Mouse (Mus musculus): Measurements from ENCODE around the gene Arhgap18. TPM values are rescaled to one million over a fixed set of nuclear protein-coding genes. Genes with fewer than 3 reads are reported as not detected.
"Not testable (repeated sequence)": the region's sequence is repeated elsewhere in the genome, so short reads cannot be mapped to it uniquely, and the experiment has no call there.

Arhgap18 gene
- total RNA-seq, 2 experiments from 2014 or later, result 8.6 to 10.6 TPM

DNA sequence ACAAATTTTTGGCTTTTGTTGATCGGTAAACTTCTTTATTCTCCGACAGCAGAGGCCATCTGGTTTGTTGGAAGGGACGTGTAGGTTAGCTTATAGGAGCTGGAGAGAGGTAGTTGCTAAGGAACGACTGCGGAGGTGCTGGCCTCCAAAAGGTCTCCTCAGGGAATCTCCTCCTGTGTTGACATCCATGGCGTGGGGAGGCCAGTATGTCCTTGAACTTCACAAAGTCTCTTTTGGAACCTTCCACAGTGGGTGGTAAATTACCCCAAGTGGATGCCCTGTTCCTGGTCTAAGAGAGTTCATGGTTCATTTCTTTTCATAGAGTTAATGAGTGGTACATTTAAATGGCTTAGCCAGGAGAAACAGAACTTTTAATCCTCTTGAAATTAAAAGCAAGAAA is 136.0 kb downstream of the Arhgap18 start:
- DNase-seq (ENCODE audit: low spot score in 2 of 2), result no peak
- intact Hi-C loops (cut with DNase I), result loop anchor here (5.0 kb wide), 1 partner anchor 397 kb away; no protein-coding TSS in a partner anchor

DNA sequence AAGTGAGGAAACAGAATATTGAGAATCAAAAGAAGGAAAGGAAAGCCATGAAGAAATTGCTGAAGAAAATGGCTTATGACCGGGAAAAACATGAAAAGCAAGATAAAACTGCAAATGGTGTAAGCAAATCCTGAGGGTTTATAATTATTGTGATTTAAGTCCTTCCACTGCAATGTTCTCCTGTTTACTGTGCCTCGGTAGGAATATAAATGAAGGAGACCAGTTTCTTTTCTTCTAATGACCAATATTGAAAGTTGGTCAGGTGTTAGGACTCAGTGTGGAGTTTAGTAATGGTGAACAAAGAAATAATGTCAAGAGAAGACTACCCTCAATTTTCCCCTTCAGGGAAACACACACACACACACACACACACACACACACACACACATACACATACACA is 136.5 kb downstream of the Arhgap18 start:
- no peak for DNase-seq (ENCODE audit: low spot score in 2 of 2)
- intact Hi-C loops (cut with DNase I), result loop anchor here (2.0 to 5.0 kb wide), 4 partner anchors 137 to 517 kb away; partner anchors contain the start of gene Arhgap18

DNA sequence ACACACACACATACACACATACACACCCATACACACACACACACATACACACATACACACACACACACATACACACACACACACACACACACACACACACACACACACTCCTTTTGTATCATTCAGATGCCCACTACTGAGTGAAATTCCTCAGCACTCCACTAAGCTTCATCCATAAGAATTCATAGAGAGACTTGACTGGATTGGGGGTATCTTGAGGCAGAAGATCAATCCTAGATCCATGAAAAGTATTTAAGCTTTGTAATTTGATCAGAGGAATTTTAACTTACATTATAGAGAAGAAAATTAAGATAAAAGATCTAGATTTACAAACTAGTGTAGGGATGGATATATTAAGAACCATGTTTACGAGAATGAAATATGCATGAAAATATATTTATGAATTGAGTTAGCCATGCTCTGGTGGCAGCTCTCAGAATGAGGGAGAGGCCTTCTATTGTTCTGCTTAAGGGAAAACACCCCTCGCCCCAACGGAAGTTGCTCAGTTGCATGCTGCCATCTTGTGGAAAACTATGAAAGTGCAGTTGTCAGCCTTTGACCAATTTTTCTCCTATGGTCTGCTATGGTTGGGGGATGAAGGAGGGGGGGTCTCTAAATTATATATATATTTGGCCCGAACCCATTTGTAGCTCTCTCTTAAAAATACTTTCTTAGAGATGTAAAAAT is 137.2 kb downstream of the Arhgap18 start:
- intact Hi-C loops (cut with DNase I), result loop anchor here (2.0 kb wide), 3 partner anchors 138 to 518 kb away; partner anchors contain the start of gene Arhgap18
- DNase-seq (ENCODE audit: low spot score in 2 of 2), result peak; percentile 60 to 63

DNA sequence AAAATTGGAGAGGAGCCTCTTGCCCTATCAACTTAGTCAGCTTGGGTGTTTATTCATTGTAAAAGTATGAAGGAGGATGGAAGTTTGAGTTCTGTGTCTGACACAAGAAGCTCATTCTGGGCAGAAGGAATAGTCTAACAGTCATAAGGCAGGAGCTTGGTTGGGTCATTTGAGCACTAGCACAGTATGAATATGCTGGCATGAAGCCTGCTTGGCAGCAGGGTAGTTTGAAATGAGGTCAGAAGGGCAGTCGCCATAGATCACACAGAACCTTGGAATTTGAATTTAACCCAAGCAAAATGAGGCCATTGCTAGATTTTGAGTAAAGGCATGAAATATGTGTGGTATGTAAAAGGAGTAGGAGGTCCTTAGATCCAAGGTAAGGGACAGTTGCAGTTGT is 139.9 kb downstream of the Arhgap18 start:
- intact Hi-C loops (cut with DNase I), result no loop called here

DNA sequence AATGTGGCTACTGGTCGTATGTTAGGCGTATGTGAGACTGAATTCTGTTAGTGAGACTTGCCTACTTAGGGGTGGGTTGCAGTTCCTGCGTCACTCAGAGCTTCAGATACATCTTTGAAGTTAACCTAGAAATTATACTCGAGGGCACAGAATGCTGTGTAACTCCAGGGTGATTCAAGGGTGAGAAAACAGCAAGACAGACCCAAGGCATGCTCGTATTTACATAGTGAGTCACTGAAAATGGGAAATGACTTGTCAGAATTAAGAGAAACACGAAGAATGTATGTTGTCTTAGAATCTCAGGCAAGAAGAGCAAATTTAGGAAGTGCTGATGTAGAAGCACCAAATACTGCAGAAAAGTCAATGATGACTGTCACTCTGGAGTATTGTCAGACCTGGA is 142.5 kb downstream of the Arhgap18 start:
- intact Hi-C loops (cut with DNase I), result no loop called here
- peak in 1 of 2 experiments; percentile 11 for DNase-seq (ENCODE audit: low spot score in 2 of 2)

More for the DNA sequence above, 139.9 kb downstream of the Arhgap18 start:
- DNase-seq (ENCODE audit: low spot score in 2 of 2), result no peak

DNA sequence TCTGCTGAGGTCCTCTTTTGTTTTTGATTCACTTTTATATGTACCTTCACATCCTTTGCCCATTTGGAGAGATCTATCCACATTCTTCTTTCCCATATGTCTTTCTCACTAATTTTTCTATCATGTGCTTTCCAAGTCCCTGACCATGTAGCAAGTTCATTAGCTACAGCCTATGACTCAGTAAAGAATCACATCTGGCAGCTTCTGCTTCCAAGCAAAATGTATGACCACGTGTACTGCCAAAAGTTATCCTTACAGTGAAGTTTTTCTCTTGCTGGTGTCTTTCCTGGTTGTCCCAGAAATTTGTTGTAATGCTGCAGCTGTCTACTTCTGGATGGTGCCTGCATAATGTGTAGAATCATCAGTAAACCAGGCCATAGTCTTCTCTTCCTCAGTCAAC is 147.2 kb downstream of the Arhgap18 start:
- intact Hi-C loops (cut with DNase I), result no loop called here
- DNase-seq (ENCODE audit: low spot score in 2 of 2), result no peak

DNA sequence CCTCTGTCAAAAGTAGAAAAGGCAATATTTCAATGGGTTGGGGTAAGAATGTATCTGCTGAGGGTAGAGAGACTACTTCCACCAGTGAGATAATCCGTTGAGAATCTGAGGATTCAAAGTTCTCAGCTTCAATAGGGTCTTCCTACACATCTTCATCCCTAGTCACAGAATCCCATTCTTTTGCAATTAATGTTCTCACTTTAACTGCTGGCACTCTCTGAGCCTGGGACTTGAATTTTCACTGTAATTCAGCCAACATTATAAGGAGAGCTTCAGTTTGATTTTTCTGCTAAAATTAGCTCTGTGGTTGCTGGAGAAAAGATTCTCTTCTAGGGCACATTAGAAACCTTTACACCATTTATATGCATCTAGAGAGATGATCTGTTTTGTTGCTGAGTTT is 150.6 kb downstream of the Arhgap18 start:
- peak in 1 of 2 experiments; percentile 54 for DNase-seq (ENCODE audit: low spot score in 2 of 2)
- intact Hi-C loops (cut with DNase I), result no loop called here

DNA sequence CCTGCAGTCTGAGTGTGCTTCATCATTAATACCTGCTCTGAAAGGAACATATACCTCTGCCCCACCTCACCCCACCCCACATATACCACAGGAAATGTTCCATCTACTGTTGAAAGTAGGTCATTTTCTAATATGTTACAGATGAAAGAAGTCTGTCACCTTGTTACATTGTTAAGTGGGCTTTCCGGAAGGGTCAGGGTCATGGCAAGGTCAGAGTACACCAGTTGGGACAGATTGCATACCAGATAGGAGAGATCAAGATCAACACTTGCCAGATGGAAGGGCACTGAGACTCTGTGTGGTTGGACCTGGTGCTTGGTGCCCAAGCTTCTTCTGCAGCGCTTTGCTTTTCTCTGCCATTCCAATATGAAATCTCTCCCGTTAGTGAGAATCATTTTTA is 158.0 kb downstream of the Arhgap18 start:
- no peak for DNase-seq (ENCODE audit: low spot score in 2 of 2)
- intact Hi-C loops (cut with DNase I), result loop anchor here (10.0 kb wide), 1 partner anchor 1934 kb away; no protein-coding TSS in a partner anchor

DNA sequence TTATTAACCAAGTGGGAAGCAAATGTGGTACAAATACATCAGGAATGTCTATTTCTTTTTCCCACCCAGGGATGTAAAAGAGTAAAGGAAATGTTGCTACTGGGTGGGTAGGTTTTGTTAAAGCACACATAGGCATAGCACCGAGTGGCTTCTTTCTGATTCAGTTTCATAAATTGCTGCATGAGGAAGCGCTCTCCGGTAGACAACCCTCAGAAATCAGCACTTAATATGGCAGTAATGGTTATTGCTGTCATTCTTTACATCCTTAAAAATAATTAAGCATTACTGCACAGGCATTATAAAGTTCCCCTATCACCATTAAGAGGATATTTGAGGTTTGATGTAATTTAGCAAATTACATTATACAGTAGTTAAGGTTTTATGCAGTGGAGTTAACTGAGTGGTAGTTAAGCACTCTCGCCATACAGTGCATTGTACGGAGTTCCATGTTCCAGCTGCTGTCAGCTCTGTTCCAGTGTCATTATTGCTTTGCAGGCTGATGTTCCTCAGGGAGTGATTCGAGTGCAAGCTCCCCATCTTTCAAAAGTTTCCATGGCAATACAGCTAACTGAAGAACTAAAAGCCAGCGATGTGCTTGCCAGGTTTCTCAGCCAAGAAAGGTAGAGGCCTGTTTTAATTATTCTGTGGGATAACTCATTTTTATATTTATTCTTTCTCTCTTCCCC is 159.0 kb downstream of the Arhgap18 start:
- no peak for DNase-seq (ENCODE audit: low spot score in 2 of 2)
- intact Hi-C loops (cut with DNase I), result loop anchor here (10.0 kb wide), 1 partner anchor 1933 kb away; no protein-coding TSS in a partner anchor

DNA sequence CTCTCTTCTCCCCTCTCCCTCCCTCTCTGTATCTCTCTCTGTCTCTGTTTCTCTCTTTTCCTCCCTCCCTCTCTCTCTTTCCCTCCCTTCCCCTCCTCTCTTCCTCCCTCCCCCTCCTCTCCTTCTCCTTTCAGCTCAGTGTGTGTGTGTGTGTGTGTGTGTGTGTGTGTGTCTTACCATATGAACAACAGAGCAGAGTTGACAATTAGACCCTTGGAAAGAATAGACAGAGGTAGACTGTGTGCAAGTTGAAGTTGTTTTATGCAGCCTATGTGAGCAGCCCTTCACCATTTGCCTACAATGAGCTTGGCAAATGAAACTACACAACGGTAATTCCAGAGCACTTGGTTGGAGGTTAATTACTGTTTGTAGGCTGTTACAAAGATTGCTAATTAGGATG is 159.6 kb downstream of the Arhgap18 start:
- intact Hi-C loops (cut with DNase I), result loop anchor here (10.0 kb wide), 1 partner anchor 1932 kb away; no protein-coding TSS in a partner anchor
- no peak for DNase-seq (ENCODE audit: low spot score in 2 of 2)

DNA sequence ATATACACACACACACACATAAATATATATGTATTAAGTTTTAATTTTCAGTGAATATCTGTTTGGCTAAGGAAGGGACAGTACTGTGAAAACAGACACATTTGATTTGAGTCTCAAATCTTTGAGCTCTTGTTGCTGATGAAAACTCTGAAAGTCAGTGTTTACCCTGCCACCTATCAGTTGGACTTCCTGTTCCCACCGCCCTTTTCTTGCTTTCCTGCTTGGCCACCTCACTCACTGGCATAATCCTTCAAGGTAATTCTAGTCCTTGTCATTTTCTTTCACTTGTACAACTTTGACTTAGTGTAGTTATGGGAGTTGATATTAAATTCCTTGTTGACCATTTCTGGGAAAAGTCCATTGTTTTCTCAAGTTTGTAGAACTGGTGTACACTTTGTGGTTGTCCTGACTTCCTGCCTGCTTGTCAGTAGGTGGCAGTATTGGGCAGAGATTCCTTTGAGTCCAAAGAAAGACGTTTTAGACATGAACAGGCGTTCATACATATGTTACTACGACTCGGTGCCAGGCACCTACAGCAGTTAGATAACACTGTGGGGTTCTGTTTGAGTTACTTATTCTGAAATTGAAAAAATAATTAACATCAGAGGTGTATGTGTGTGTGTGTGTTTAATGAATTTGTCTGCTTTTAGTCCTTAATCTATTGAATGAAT is 166.2 kb downstream of the Arhgap18 start:
- DNase-seq (ENCODE audit: low spot score in 2 of 2), result peak; percentile 59 to 82
- intact Hi-C loops (cut with DNase I), result loop anchor here (2.0 to 10.0 kb wide), 2 partner anchors 75 to 1925 kb away; no protein-coding TSS in a partner anchor

DNA sequence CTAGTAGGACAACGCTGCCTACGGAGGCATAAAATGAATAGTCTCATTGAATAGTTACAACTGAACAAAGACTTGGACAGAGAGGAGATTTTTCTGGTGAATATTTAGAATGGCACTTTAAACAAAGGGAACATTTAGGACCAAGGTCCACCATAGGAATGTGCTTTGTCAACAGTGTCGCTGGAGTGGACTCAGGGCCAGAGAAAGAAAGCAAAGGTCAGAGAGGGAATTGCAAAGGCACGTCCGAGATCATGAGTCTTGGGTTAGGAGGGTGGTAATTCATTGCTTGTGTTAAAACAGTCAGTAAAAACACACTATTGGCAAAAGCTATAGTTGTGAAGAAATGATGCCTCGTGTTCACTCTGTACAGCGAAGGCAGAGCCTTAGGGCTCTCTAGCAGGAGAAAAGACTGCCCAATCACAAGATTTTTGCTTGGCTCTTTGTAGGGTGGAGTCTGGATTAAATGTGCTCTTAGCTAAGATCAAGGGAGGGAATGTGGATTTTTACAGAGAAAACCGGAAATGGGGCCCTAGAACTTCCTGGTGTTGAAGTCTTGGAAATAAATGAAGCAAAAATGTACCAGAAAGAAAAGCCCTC is 167.3 kb downstream of the Arhgap18 start:
- intact Hi-C loops (cut with DNase I), result no loop called here
- DNase-seq (ENCODE audit: low spot score in 2 of 2), result no peak

DNA sequence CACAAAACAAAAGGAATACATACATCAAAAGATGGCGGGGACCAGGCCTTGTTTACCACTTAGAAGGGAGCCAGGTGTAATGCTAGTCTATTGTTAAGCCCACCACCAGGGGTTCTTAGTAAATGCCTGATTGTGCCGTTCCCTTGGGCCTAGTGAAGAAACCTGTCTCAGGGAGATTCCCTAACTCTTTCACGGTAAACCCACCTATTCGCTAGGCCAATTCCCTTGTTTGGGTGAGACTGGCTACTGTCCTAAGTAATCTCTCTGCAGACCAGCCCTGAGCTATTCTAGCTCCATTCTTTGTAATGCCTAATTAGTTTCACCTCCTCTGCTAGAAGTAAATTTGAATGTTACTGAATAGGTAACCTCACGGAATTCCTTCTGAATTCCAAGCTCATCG is 182.8 kb downstream of the Arhgap18 start:
- intact Hi-C loops (cut with DNase I); DNase-seq (ENCODE audit: low spot score in 2 of 2): not testable (repeated sequence)

DNA sequence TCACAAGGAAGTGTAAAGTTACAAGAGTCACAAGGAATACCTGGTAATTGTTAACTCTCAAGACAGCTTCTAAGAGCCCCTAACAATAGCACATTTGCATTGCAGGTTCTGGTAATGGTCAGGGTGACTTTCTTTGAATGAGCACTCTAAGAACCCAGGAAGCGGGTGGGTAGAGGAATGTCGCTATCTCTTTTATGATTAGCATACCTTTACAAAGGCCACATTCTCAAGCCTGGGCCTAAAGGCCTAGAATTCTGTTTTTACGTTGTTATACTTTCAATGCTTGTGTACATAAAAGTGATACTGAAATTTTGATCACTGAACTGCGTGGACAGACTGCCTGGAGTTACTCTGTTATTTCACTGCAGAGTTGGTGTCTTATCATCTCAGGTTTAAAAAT is 185.2 kb downstream of the Arhgap18 start:
- DNase-seq (ENCODE audit: low spot score in 2 of 2); intact Hi-C loops (cut with DNase I): not testable (repeated sequence)

DNA sequence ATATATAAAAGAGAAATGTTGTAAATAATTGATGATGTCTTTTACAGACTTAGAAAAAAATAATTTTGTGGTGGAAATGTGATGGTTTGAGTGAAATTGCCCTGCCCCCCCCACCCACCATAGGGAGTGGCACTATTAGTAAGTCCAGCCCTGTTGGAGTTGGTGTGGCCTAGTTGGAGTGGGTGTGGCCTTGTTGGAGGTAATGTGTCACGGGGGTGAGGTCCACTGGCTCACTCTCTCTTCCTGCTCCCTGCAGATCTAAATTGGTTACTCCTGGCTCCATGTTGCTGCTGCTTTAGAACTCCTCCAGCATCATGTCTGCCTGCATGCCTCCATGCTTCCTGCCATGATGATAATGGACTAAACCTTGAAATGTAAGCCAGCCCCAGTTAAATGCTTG is 186.3 kb downstream of the Arhgap18 start:
- intact Hi-C loops (cut with DNase I), result no loop called here
- DNase-seq (ENCODE audit: low spot score in 2 of 2), result no peak

DNA sequence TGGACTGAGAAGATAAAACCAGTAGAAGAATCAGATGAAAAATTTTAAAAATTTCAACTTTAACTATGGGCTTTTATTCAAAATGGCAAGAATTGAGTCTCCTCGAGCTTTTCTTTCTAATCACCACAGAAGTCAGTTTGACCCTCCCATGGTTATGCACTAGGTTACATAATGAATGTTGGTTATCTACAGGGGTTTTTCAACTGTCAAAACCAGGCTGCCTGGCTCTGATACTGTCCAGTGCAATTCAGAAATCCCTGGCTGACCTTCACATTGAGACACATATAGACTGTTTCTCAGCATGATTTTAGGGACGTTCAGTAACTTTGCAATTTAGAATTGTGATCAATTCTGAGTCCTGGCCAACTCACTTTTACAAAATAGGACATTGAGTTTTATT is 195.1 kb downstream of the Arhgap18 start:
- intact Hi-C loops (cut with DNase I), result no loop called here
- DNase-seq (ENCODE audit: low spot score in 2 of 2), result no peak

DNA sequence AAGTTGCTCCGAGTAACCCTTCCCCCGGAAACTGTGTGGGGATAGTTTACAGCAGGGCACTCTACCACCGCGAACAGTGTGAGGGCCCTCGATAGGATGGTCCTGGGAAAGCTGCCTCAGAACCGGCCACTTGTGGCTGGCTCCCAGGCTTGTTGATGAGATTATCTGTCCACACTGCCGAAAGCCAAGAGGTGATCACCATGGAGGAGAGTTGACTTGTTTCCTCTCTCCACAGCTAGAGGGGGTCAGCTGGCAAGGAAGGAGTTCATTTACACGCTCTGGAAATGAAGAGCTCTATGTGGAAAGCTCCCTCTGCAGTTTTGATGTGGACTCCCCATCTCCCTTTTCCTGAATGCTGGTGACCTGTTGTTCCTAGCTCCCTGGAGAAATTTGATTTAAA is 196.4 kb downstream of the Arhgap18 start:
- intact Hi-C loops (cut with DNase I), result no loop called here
- DNase-seq (ENCODE audit: low spot score in 2 of 2), result no peak

DNA sequence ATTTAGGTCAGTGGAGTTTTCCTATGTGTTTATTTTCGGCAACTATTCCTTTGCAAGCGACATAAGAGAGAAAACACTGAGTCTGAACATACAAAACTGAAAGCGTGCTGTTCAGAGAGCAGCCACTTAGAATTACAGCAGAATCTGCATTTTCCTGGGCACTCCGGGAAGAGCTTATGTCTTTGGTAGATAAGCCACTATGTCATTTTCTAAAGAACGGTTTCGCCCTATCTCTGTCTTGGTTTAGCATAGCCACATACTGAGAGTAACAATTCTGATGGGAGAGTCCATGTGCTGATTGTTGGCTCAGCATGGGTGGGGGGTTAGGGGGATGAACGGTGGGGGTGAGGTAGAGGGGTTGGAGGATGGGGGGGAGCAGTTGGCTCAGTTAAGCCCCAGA is 197.2 kb downstream of the Arhgap18 start:
- peak in 1 of 2 experiments; percentile 4 for DNase-seq (ENCODE audit: low spot score in 2 of 2)
- intact Hi-C loops (cut with DNase I), result no loop called here

DNA sequence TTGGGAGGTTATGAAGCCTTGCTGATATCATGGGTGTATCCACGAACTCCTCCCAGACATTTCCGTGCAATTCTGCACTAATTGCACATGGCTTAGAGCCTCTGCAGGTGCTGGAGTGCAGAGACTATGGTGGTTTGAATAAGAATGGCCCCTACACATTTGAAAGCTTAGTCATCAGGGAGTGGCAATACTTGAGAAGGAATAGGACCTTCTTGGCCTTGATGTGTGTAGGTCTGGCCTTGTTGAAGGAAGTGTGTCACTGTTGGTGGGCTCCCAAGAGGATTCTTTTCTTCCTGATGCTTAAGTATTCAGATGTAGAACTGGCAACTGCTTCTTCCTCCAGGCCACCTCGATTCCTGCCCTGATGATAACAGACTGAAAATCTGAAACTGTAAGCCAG is 205.3 kb downstream of the Arhgap18 start:
- intact Hi-C loops (cut with DNase I), result no loop called here
- DNase-seq (ENCODE audit: low spot score in 2 of 2), result no peak
